Mouse (Mus musculus) limb, embryonic 14.5 days (tissue): ENCODE data around the gene Cnih2. TPM values are rescaled to one million over a fixed set of nuclear protein-coding genes. Genes with fewer than 3 reads are reported as not detected.
A peak's percentile ranks its signal among the peaks of the same experiment; 100 is the strongest.

Source experiments
- ATAC-seq: fragments of 200-750 bp; cut with Nextera tagmentation; 2 replicates; pipeline ENCODE4 v1.8.0; 2017; ENCODE audit warnings: low read depth, moderate number of reproducible peaks, moderate TSS enrichment; ENCODE audit not compliant: low FRiP score
- DNase-seq: peaks from one replicate; pipeline ENCODE4 v3.0.0-alpha.2; 2015; ENCODE audit warnings: low spot score
- H3K27ac ChIP-seq: fragments of 300-500 bp; sonication (generic); replicated peaks from 2 replicates; pipeline ENCODE4 v1.5.1; 2014; ENCODE audit warnings: low read depth, mild to moderate bottlenecking, low read length, moderate library complexity, mixed read lengths
- H3K27me3 ChIP-seq: fragments of 300-500 bp; sonication (generic); 2 replicates; pipeline ENCODE4 v1.6.1; 2014; ENCODE audit warnings: low read length, mixed read lengths; ENCODE audit not compliant: control insufficient read depth, insufficient read depth
- H3K36me3 ChIP-seq: fragments of 300-500 bp; sonication (generic); 2 replicates; pipeline ENCODE4 v1.6.1; 2014; ENCODE audit warnings: mild to moderate bottlenecking, low read length, moderate library complexity, mixed read lengths; ENCODE audit not compliant: control insufficient read depth, insufficient read depth
- H3K4me1 ChIP-seq: fragments of 300-500 bp; sonication (generic); 2 replicates; pipeline ENCODE4 v1.6.1; 2014; ENCODE audit warnings: antibody characterized with exemption, low read length, mixed read lengths; ENCODE audit not compliant: control insufficient read depth, insufficient read depth
- H3K4me2 ChIP-seq: fragments of 300-500 bp; sonication (generic); replicated peaks from 2 replicates; pipeline ENCODE4 v1.6.1; 2014; ENCODE audit warnings: low read depth, mild to moderate bottlenecking, low read length, moderate library complexity; ENCODE audit not compliant: severe bottlenecking
- H3K4me3 ChIP-seq: fragments of 300-500 bp; sonication (generic); replicated peaks from 2 replicates; pipeline ENCODE4 v1.5.1; 2014; ENCODE audit warnings: low read length
- H3K9ac ChIP-seq: fragments of 300-500 bp; sonication (generic); 2 replicates; pipeline ENCODE4 v1.6.1; 2014; ENCODE audit warnings: mild to moderate bottlenecking, low read depth, low read length, moderate library complexity; ENCODE audit not compliant: severe bottlenecking
- H3K9me3 ChIP-seq: fragments of 300-500 bp; sonication (generic); 2 replicates; pipeline ENCODE4 v1.6.1; 2016; ENCODE audit warnings: low read length; ENCODE audit not compliant: control insufficient read depth
- POLR2A ChIP-seq: fragments of 200-500 bp; IDR thresholded peaks from 2 replicates; pipeline ENCODE4 v1.8.0; 2012; ENCODE audit warnings: inconsistent platforms, mild to moderate bottlenecking, moderate library complexity, borderline replicate concordance; ENCODE audit not compliant: insufficient read depth, insufficient read length; ENCODE audit errors: extremely low read depth
- WGBS: fragments of 180-500 bp; shearing (Covaris S2); extraction: QIAGEN DNeasy Blood & Tissue Kit; methylation state at CpG from one replicate; pipeline ENCODE4 v1.1.7; 2014; 5-methylcytosine and 5-hydroxymethylcytosine counted together
- polyA plus RNA-seq, 2 experiments: library from polyadenylated mRNA; depleted of rRNA in 1 of 2; stranded (reverse) in 1 of 2; unstranded in 1 of 2; fragments of >200 nt; fragmentation: Nextera tagmentation in 1 of 2; extraction: Ambion mirVana in 1 of 2; gene quantifications; 2 replicates each; pipeline versions ENCODE4 v1.2.1 to v1.2.3; 2012 to 2014

The Cnih2 gene
- polyA plus RNA-seq, 2 experiments, result 40.5 to 40.8 TPM

DNA sequence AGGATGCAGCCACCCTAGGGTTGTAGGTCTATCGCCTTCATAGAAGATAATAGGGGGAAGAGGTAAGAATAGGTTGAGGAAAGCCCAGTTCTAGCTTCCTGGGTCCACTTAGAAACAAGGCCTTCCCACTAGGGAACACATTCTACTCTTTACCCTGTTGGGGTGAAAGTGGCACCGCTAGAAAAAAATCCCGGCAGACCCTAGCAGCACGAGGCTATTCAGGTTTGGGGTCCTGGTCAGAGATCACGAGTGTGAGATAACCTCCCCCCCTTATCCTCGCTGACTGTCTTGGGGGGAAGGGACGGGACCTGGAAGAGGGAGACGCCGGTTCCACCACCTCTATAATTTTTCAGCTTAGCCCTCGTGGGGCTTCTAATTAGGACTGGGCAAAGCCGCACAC is 27.2 kb downstream of the Cnih2 start:
- Histone ChIP-seq H3K27me3 (no peaks in the 10 kb centered on the region), H3K36me3 (no peaks in the 10 kb centered on the region), H3K27ac (peak overlapping the region; percentile 96), H3K4me2 (peak overlapping the region; percentile 94), H3K9me3 (no peaks in the 10 kb centered on the region), H3K4me3 (peak overlapping the region; percentile 64), H3K9ac (peak overlapping the region; percentile 58), H3K4me1 (peaks cover 39% of the 10 kb centered on the region)
- ATAC-seq (no peak), DNase-seq (no peak)
- 6% methylated on average over 11 of the region's 11 CpGs for WGBS
- no peak for TF ChIP-seq POLR2A

GRCm38 (mm10) chr19:5069978-5070377 is 28.3 kb downstream of the Cnih2 start:
- no peak for ATAC-seq
- Histone ChIP-seq H3K27me3 (no peaks in the 10 kb centered on the region), H3K27ac (peak overlapping the region; percentile 96), H3K4me2 (peak overlapping the region; percentile 94), H3K4me3 (peak overlapping the region; percentile 64), H3K36me3 (no peaks in the 10 kb centered on the region), H3K9ac (peak overlapping the region; percentile 58; the same call in 1 of the 2 replicates), H3K9me3 (no peaks in the 10 kb centered on the region), H3K4me1 (peaks cover 44% of the 10 kb centered on the region)
- no peak for DNase-seq
- TF ChIP-seq POLR2A, result no peak
- 66% methylated on average over 7 of the region's 7 CpGs for WGBS

GRCm38 (mm10) chr19:5069486-5069885 is 28.8 kb downstream of the Cnih2 start:
- no peak for TF ChIP-seq POLR2A
- ATAC-seq, result no peak
- no peak for DNase-seq
- Histone ChIP-seq H3K27me3 (no peaks in the 10 kb centered on the region), H3K27ac (peak overlapping the region; percentile 96; the same call in 1 of the 2 replicates), H3K4me3 (peak overlapping the region; percentile 64), H3K9ac (peak overlapping the region; percentile 18; the same call in 1 of the 2 replicates), H3K4me2 (peak overlapping the region; percentile 94), H3K4me1 (peaks cover 44% of the 10 kb centered on the region), H3K36me3 (no peaks in the 10 kb centered on the region), H3K9me3 (no peaks in the 10 kb centered on the region)
- WGBS, result 62% methylated on average over 5 of the region's 5 CpGs

DNA sequence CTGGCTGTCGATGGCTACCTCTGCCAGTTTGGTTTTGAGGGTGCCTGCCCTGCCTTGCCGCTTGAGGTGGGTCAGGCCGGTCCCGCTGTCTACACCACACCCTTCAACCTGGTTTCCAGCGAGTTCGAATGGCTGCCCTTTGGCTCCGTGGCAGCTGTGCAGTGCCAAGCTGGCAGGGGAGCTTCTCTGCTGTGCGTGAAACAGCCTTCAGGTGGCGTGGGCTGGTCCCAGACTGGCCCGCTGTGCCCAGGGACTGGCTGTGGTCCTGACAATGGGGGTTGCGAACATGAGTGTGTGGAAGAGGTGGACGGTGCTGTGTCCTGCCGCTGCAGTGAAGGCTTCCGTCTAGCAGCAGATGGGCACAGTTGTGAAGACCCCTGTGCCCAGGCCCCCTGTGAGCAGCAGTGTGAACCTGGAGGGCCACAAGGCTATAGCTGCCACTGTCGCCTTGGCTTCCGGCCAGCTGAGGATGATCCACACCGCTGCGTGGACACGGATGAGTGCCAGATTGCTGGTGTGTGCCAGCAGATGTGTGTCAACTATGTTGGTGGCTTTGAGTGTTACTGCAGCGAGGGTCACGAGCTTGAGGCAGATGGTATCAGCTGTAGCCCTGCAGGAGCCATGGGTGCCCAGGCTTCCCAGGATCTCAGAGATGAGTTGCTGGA is 29.6 kb downstream of the Cnih2 start:
- Histone ChIP-seq H3K4me1 (peaks cover 44% of the 10 kb centered on the region), H3K9ac (peak overlapping the region; percentile 76)

GRCm38 (mm10) chr19:5067867-5068569 is 30.3 kb downstream of the Cnih2 start, which contains the start of gene Cd248:
Gene Cd248 (plus strand): TSS chr19:5068078.
- WGBS, result 2% methylated on average over 34 of the region's 56 CpGs
- ATAC-seq, result peak; percentile 50; the same call in 1 of the 2 replicates
- no peaks in the 10 kb centered on the region for H3K27me3 ChIP-seq
- H3K27ac ChIP-seq, result peak within 1 kb of the TSS; percentile 87
- peak within 1 kb of the TSS; percentile 94 for H3K4me2 ChIP-seq
- H3K4me1 ChIP-seq, result peaks cover 44% of the 10 kb centered on the region
- peak within 1 kb of the TSS; percentile 76 for H3K9ac ChIP-seq
- peak; percentile 92 for DNase-seq
- H3K9me3 ChIP-seq, result no peaks in the 10 kb centered on the region
- H3K4me3 ChIP-seq, result peak within 1 kb of the TSS; percentile 64
- no peaks in the 10 kb centered on the region for H3K36me3 ChIP-seq
- peak; percentile 88; the same call in 1 of the 2 replicates for TF ChIP-seq POLR2A

More for the DNA sequence above, 29.6 kb downstream of the Cnih2 start:
- H3K27ac ChIP-seq, result peak overlapping the region; percentile 87
- H3K4me3 ChIP-seq, result peak overlapping the region; percentile 64
- no peaks in the 10 kb centered on the region for H3K36me3 ChIP-seq
- 38% methylated on average over 21 of the region's 21 CpGs for WGBS
- H3K27me3 ChIP-seq, result no peaks in the 10 kb centered on the region
- no peaks in the 10 kb centered on the region for H3K9me3 ChIP-seq
- ATAC-seq, result no peak
- TF ChIP-seq POLR2A, result no peak
- no peak for DNase-seq
- peak overlapping the region; percentile 94 for H3K4me2 ChIP-seq
